Mouse (Mus musculus) neural tube, postnatal 0 days (tissue): Measurements from ENCODE around the gene Zfp503. TPM values are rescaled to one million over a fixed set of nuclear protein-coding genes. Genes with fewer than 3 reads are reported as not detected.

Experiments used
- microRNA-seq: library from miRNA; unstranded; fragments of <30 nt; microRNA quantifications from one replicate; pipeline ENCODE4, GENCODE M21; 2016
- polyA plus RNA-seq: library from polyadenylated mRNA; unstranded; fragments of >200 nt; fragmentation: Nextera tagmentation; extraction: Ambion mirVana; gene quantifications from 2 replicates; pipeline ENCODE4 v1.2.1, GENCODE M21; 2015

Gene Zfp503
- polyA plus RNA-seq: 9.6 TPM in 2 replicates

GRCm38 (mm10) chr14:21989291-21989913 is at the start of gene Zfp503:
Gene Zfp503 (minus strand): TSS chr14:21989601.

GRCm38 (mm10) chr14:22019252-22019948 is 30.0 kb upstream of the Zfp503 start, which contains the start of gene Lrmda:
Gene Lrmda (plus strand): TSS chr14:22019712.

Small RNAs within 50 kb of the gene (microRNA-seq; reads per million reads assigned to microRNA genes)
- not detected for gene Gm27532

Other genes with a start within 250 kb of the Zfp503 start
- gene Samd8, start 239.1 kb downstream of the Zfp503 start, polyA plus RNA-seq: 23.1 and 23.9 TPM in 2 replicates
- 0.17 and 0.43 TPM in 2 replicates for gene Dusp13, start 238.4 kb downstream of the Zfp503 start, polyA plus RNA-seq
- gene Vdac2, start 164.4 kb downstream of the Zfp503 start, polyA plus RNA-seq: 303 and 328 TPM in 2 replicates
- gene Comtd1, start 140.6 kb downstream of the Zfp503 start, polyA plus RNA-seq: 67.5 and 70.0 TPM in 2 replicates
- 0.52 TPM in 1 of 2 replicates, not detected in the other for gene Lrmda, start 30.1 kb upstream of the Zfp503 start, polyA plus RNA-seq